Mouse (Mus musculus) right cerebral cortex, adult 2 months (tissue): Measurements from ENCODE around the gene Slit1.
A peak's percentile ranks its signal among the peaks of the same experiment; 100 is the strongest.

Experiments
- DNase-seq, 2 experiments: peaks; one replicate each; pipeline ENCODE4 v3.0.0; 2021 to 2022; ENCODE audit warnings: low spot score in 2 of 2

Slit1 gene

DNA sequence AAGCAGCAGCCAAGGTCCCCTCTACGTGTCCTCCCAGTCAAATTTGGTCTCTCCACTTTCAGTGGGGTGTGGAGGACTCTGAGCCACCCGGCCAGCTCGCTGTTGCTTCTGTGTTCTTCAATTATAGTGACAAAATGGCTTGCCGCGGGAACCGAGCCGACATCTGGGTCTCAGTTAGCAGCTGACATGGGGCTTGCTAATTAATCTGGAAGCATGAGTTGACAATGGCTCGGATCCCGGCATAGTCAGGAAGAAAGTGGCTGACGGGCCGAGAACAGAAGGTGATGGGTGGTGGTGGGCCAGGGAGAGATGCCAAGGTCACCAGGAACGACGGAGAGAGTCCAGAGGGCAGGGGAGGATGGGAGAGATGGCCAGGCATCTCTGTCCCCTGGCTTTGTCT is 55.2 kb downstream of the Slit1 start:
- DNase-seq: no peak

DNA sequence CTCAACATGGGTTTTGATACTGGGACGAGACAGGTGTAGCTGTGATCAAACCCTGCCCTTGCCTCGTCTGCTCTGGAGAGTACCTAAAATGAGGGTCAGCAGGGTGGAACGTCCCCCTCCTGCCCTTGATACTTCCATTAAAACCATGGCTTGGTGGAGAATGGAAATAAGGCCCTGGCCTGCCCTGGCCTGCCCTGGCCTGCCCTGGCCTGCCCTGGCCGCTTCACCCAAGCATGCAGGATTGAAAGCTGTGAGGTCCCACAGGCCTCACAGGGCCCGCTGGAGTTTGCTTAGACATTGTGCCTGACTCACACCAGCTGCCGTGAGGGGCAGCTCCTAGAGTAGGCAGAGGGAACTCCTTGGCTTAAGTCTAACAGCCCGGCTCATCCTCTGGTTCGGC is 55.6 kb downstream of the Slit1 start:
- DNase-seq: no peak

- DNase-seq: no peak
These were observed 57.3 kb downstream of the Slit1 start for GRCm38 (mm10) chr19:41686194-41686593.

GRCm38 (mm10) chr19:41685453-41686086 is 57.9 kb downstream of the Slit1 start:
- no peak for DNase-seq

GRCm38 (mm10) chr19:41684874-41685273 is 58.6 kb downstream of the Slit1 start:
- DNase-seq: no peak

- DNase-seq: no peak
These were observed 59.5 kb downstream of the Slit1 start for GRCm38 (mm10) chr19:41683951-41684350.

DNA sequence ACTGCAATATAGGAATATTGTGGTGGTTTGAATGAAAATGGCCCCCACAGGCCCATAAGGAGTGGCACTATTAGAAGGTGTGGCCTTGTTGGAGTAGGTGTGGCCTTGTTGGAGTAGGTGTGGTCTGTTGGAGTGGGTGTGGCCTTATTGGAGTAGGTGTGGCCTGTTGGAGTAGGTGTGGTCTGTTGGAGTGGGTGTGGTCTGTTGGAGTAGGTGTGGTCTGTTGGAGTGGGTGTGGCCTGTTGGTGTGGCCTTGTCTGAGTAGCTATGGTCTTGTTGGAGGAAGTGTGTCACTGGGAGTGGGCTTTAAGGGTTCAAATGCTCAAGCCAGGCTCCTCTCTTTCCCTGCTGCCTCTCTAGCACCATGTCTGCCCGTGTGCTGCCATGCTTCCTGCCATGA is 63.2 kb downstream of the Slit1 start:
- no peak for DNase-seq

DNA sequence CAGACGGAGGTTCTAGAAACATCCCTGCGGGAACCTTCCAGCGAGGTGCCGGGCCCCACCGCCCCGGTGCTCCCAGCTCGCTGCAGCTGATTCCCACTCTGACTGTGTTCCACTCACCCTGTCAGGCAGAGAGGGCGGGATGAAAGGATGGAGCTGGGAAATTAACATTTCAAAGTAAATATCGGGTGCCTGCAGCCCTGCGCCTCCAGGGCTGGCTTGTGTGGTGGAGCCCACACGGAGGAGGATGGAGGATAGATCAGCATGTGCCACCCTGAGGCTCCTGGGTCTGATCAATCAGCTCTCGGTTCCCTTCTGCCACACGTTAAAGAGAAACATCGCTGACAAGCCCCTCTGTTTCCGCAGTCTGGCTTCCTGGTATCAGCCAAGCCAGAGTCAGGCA is 64.4 kb downstream of the Slit1 start:
- no peak for DNase-seq

GRCm38 (mm10) chr19:41677575-41677974 is 65.9 kb downstream of the Slit1 start:
- no peak for DNase-seq

- DNase-seq: peak; percentile 35 to 36
These were observed 67.9 kb downstream of the Slit1 start for GRCm38 (mm10) chr19:41675583-41675982.

- DNase-seq: no peak
These were observed 69.1 kb downstream of the Slit1 start for GRCm38 (mm10) chr19:41674366-41674765.

- no peak for DNase-seq
These were observed 70.6 kb downstream of the Slit1 start for GRCm38 (mm10) chr19:41672836-41673235.

- no peak for DNase-seq
These were observed 72.5 kb downstream of the Slit1 start for GRCm38 (mm10) chr19:41670931-41671330.

GRCm38 (mm10) chr19:41670473-41670872 is 73.0 kb downstream of the Slit1 start:
- DNase-seq: no peak

DNA sequence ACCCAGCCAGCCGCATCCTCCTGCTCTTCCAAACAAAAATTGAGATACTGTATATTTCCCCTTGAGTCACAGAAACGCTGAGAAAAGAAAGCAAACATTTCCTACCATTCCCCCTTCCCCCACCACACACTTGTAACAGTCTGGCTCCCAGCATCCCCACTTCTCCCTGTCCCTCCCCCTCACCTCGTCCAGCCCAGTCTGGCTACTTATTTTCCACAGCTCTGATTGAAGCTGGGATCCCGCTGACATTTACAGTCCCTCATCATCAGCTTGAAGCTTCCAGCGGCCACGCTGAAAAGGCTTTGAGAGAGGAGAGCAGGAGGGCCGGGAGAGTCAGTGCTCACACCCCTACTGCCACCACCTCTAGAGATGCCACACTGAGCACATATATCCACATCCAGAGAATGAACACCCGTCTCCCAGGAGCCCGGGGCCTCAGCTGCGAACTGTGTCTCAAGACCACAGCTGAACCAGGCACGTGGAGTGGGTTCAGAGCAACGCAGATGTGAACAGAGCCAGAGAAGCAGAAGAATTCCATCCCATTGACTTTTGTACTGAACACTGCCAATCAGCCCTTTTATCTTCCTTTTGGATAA is 73.6 kb downstream of the Slit1 start:
- DNase-seq: no peak

GRCm38 (mm10) chr19:41667591-41667990 is 75.9 kb downstream of the Slit1 start:
- no peak for DNase-seq

- DNase-seq: no peak
These were observed 77.5 kb downstream of the Slit1 start for GRCm38 (mm10) chr19:41665941-41666340.

DNA sequence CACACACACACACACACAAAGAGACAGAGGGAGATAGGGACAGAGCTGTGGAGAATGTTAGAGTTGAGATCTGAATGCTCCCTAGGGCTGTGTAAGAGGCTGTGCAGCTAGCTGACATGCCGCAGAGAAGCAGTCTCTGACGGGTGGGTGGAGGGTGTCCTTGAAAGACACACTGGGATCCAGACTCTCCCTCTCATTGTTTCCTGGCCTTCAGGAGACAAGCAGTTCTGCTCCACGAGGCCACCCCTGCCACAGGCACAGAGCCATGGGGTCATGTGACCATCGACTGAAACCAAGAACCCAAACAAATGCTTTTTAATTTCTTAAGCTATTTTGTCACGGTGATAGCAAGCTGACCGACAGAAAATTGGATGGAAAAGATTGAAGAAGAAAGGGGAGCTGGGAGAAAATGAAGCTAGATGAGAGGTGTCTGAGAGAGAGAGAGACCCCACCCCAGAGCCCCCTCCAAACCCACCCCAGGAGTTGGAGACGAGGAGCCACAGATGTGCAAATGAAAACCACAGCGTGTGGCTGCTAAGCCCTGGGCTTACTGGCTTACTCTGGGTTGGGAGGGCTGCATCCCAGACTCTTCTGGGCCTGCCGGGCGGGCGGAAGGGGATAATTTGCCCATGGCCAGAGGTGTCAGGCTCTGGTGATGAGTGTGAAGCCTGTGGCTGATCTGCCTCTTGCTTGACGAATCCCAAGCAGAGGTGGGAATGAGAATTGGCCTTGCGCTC is 79.8 kb downstream of the Slit1 start:
- no peak for DNase-seq

DNA sequence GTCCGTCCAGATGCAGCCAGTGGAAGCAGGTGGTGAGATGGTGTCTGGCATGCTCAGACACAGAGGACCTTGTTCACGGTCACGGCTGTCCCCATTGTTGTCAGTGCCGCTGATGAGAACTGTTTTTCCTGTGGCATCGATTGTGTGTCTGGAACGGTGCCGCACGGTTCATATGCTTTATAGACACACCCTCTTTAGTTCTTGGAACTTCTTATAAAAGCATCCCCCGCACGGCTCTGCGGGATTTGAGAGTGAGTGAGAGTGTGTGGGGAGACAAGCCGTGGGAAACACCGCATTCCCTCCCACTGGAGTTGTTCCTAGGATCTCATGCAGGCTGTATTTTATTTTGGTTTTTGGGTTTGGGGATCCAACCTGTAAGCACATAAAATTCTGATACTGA is 82.0 kb downstream of the Slit1 start:
- peak; percentile 38 to 46 for DNase-seq

- DNase-seq: no peak
These were observed 82.5 kb downstream of the Slit1 start for GRCm38 (mm10) chr19:41660999-41661374.

DNA sequence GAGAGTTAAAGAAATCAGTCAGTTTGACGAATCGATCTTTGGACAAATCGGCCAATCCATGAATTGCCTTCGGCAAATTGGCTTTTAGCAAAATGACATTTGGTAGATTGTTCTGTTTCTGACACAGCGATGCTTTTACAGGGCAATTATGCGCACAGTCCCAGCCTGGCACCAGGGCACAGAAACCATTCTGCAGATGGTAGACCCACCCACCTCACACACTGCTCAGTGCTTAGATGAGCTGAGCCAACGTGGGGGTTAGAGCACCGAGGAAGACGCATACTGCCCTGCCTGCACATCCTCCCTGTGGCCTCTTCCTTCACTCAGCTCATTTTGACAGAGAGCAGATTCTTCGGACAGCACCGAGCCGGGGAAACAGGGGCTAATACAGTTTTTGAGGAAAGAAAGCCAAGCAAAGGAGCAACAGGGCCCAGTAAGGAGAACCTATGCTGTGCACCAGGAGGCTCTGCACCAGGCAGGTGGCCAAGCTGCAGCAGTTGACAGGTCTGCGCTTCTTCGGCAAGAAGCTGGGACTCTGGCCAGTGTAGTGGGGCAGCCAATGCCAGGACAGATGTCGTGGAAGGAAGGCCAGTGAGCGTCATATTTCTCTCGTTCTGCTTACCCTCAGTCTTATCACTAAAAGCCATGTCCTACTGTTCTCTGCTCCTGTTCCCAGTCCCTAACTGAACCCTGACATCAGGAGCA is 83.0 kb downstream of the Slit1 start:
- peak; percentile 57 to 59 for DNase-seq

GRCm38 (mm10) chr19:41657446-41657845 is 86.0 kb downstream of the Slit1 start:
- no peak for DNase-seq

- DNase-seq: no peak
These were observed 86.8 kb downstream of the Slit1 start for GRCm38 (mm10) chr19:41656671-41657070.
